Mouse (Mus musculus): ENCODE measurements at regions not wholly inside any gene's neighbourhood (a gene's known extent, or its start where the extent isn't known, plus 50 kb on each side); places are given as distances from the start of the nearest gene placed in this dataset.

- WGBS, result 73% methylated on average over 5 of the region's 5 CpGs
- Histone ChIP-seq H3K36me3 (ENCODE audit: insufficient read depth, low read length) (no peaks in the 10 kb centered on the region), H3K9me3 (ENCODE audit: low read length) (no peaks in the 10 kb centered on the region), H3K4me2 (ENCODE audit: low read depth, low read length) (no peak overlapping the region), H3K4me1 (ENCODE audit: insufficient read depth, low read length) (no peaks in the 10 kb centered on the region), H3K27ac (no peak overlapping the region), H3K9ac (replicated peaks; ENCODE audit: low read length) (no peak overlapping the region), H3K27me3 (ENCODE audit: insufficient read depth, low read length) (no peaks in the 10 kb centered on the region), H3K4me3 (ENCODE audit: low read length) (no peak overlapping the region)
- TF ChIP-seq CTCF (IDR thresholded peaks at IDR 0.05; ENCODE audit: low read depth), result no peak
- DNase-seq (ENCODE audit: low spot score), result no peak
- ATAC-seq, result no peak
Measured at GRCm38 (mm10) chr15:33906727-33907479, 450.8 kb downstream of the 9430069I07Rik start.

DNA sequence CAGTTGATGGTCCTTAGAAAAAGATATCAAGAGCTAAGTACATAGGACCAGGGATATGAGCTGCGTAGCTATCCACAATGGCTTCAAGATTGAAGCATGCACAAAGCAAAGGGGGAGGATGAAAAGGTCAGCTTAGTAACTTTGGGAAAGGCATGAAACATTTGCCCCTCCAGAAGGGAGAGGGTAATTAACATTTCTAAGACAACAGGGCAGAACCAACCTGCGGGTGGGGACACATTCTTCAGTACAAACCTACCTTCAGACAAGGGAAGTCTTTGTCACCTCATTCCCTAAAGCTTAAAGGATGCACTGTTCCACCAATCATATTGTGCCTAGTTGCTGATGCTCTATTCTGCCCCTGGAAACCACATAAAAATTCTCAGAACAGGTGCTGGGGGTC, 461.6 kb downstream of the 9430069I07Rik start:
- no peak for ATAC-seq
- H3K9ac ChIP-seq (replicated peaks; ENCODE audit: low read length), result no peak overlapping the region
- H3K27me3 ChIP-seq (ENCODE audit: insufficient read depth, low read length), result no peaks in the 10 kb centered on the region
- no peak for DNase-seq (ENCODE audit: low spot score)
- WGBS, result 82% methylated on average over 2 of the region's 2 CpGs
- no peaks in the 10 kb centered on the region for H3K4me1 ChIP-seq (ENCODE audit: insufficient read depth, low read length)
- TF ChIP-seq CTCF (IDR thresholded peaks at IDR 0.05; ENCODE audit: low read depth), result no peak
- H3K4me3 ChIP-seq (ENCODE audit: low read length), result no peak overlapping the region
- H3K36me3 ChIP-seq (ENCODE audit: insufficient read depth, low read length), result no peaks in the 10 kb centered on the region
- H3K27ac ChIP-seq, result no peak overlapping the region
- H3K9me3 ChIP-seq (ENCODE audit: low read length), result no peaks in the 10 kb centered on the region
- no peak overlapping the region for H3K4me2 ChIP-seq (ENCODE audit: low read depth, low read length)

- Histone ChIP-seq H3K36me3 (ENCODE audit: insufficient read depth, low read length) (no peaks in the 10 kb centered on the region), H3K9me3 (ENCODE audit: low read length) (no peaks in the 10 kb centered on the region), H3K9ac (replicated peaks; ENCODE audit: low read length) (no peak overlapping the region), H3K4me3 (ENCODE audit: low read length) (no peak overlapping the region), H3K27ac (no peak overlapping the region), H3K4me2 (ENCODE audit: low read depth, low read length) (no peak overlapping the region), H3K27me3 (ENCODE audit: insufficient read depth, low read length) (no peaks in the 10 kb centered on the region), H3K4me1 (ENCODE audit: insufficient read depth, low read length) (no peaks in the 10 kb centered on the region)
- ATAC-seq (no peak), DNase-seq (ENCODE audit: low spot score) (no peak)
- no peak for TF ChIP-seq CTCF (IDR thresholded peaks at IDR 0.05; ENCODE audit: low read depth)
- 80% methylated on average over 4 of the region's 4 CpGs for WGBS
Measured at GRCm38 (mm10) chr15:33890606-33891005, 467.1 kb downstream of the 9430069I07Rik start.

- Histone ChIP-seq H3K4me1 (ENCODE audit: insufficient read depth, low read length) (no peaks in the 10 kb centered on the region), H3K36me3 (ENCODE audit: insufficient read depth, low read length) (no peaks in the 10 kb centered on the region), H3K4me2 (ENCODE audit: low read depth, low read length) (no peak overlapping the region), H3K9me3 (ENCODE audit: low read length) (no peaks in the 10 kb centered on the region), H3K27me3 (ENCODE audit: insufficient read depth, low read length) (no peaks in the 10 kb centered on the region), H3K4me3 (ENCODE audit: low read length) (no peak overlapping the region), H3K27ac (no peak overlapping the region), H3K9ac (replicated peaks; ENCODE audit: low read length) (no peak overlapping the region)
- no peak for ATAC-seq
- 90% methylated on average over 1 of the region's 1 CpGs for WGBS
- TF ChIP-seq CTCF (IDR thresholded peaks at IDR 0.05; ENCODE audit: low read depth), result no peak
- DNase-seq (ENCODE audit: low spot score), result no peak
Measured at GRCm38 (mm10) chr15:33888865-33889368, 468.8 kb downstream of the 9430069I07Rik start.

DNA sequence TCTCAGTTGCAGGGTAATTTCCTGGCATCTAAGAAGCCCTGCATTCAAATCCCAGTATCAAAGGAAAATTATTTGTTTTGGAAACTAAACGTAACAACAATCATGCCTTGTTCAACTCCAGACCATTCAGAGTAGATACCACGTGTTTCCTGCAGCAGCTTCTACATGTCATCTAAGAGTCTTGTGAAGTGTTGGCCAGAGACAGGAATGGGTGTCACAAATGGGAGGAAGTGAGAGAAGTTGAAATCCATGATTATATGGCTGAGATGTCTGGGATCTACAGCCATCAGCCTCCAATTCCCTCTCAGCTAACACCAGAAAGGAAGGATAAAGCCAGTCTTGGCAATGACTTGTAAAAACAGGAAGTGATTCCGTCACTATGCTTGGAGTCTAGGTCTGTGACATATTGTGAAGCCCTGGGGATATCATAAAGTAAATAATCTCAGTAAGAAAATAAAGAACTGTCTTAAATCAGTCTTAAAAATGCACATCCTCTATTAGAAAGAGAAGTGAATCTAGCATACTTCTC, 495.4 kb downstream of the 9430069I07Rik start:
- no peaks in the 10 kb centered on the region for H3K9me3 ChIP-seq (ENCODE audit: low read length)
- H3K4me3 ChIP-seq (ENCODE audit: low read length), result no peak overlapping the region
- H3K27ac ChIP-seq, result no peak overlapping the region
- no peaks in the 10 kb centered on the region for H3K27me3 ChIP-seq (ENCODE audit: insufficient read depth, low read length)
- H3K36me3 ChIP-seq (ENCODE audit: insufficient read depth, low read length), result no peaks in the 10 kb centered on the region
- no peak for TF ChIP-seq CTCF (IDR thresholded peaks at IDR 0.05; ENCODE audit: low read depth)
- H3K4me2 ChIP-seq (ENCODE audit: low read depth, low read length), result no peak overlapping the region
- WGBS, result 71% methylated on average over 3 of the region's 3 CpGs
- H3K9ac ChIP-seq (replicated peaks; ENCODE audit: low read length), result no peak overlapping the region
- ATAC-seq (no peak), DNase-seq (ENCODE audit: low spot score) (no peak)
- H3K4me1 ChIP-seq (ENCODE audit: insufficient read depth, low read length), result no peaks in the 10 kb centered on the region

DNA sequence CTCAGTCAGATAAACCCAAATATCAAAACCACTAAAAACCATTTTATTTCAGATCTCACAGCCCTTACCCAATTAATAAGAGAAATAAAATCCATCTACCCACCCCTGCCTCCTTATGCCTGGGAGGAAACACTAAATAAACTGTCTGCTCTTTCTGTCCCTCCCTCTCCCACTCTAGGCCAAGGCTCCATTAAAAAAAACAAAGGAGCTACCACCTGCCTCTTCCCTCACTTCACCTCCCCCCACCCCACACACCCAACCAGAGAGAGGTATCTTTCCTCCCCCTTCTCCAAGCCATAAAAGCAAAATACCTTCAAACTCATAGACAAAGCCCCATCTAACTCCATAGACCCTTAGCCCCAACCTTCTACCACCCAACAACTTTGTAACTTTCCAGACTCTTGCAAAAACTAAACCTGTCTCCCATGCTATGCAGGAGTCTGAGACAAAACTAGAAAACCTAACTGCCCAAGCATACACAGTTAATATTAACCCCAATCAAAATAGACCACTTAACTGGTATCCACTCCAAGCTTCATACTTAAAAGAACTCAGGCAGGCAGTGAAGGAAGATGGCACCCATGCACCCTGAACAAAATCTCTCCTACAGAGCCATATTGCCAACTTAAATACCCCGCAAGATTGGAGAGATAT, 532.1 kb downstream of the 9430069I07Rik start:
- TF ChIP-seq CTCF (IDR thresholded peaks at IDR 0.05; ENCODE audit: low read depth), result no peak
- Histone ChIP-seq H3K9ac (replicated peaks; ENCODE audit: low read length) (no peak overlapping the region), H3K27ac (no peak overlapping the region), H3K4me2 (ENCODE audit: low read depth, low read length) (no peak overlapping the region), H3K4me3 (ENCODE audit: low read length) (no peak overlapping the region), H3K36me3 (ENCODE audit: insufficient read depth, low read length) (no peaks in the 10 kb centered on the region), H3K27me3 (ENCODE audit: insufficient read depth, low read length) (no peaks in the 10 kb centered on the region), H3K9me3 (ENCODE audit: low read length) (no peaks in the 10 kb centered on the region), H3K4me1 (ENCODE audit: insufficient read depth, low read length) (no peaks in the 10 kb centered on the region)
- DNase-seq (ENCODE audit: low spot score) (no peak), ATAC-seq (no peak)
- 85% methylated on average over 1 of the region's 1 CpGs for whole genome bisulfite sequencing

GRCm38 (mm10) chr15:33824826-33825225, 532.8 kb downstream of the 9430069I07Rik start:
- ATAC-seq (no peak), DNase-seq (ENCODE audit: low spot score) (no peak)
- H3K9me3 ChIP-seq (ENCODE audit: low read length), result no peaks in the 10 kb centered on the region
- TF ChIP-seq CTCF (IDR thresholded peaks at IDR 0.05; ENCODE audit: low read depth), result no peak
- no peak overlapping the region for H3K27ac ChIP-seq
- no peaks in the 10 kb centered on the region for H3K27me3 ChIP-seq (ENCODE audit: insufficient read depth, low read length)
- no peak overlapping the region for H3K9ac ChIP-seq (replicated peaks; ENCODE audit: low read length)
- no peaks in the 10 kb centered on the region for H3K36me3 ChIP-seq (ENCODE audit: insufficient read depth, low read length)
- 90% methylated on average over 3 of the region's 3 CpGs for WGBS
- no peaks in the 10 kb centered on the region for H3K4me1 ChIP-seq (ENCODE audit: insufficient read depth, low read length)
- no peak overlapping the region for H3K4me2 ChIP-seq (ENCODE audit: low read depth, low read length)
- H3K4me3 ChIP-seq (ENCODE audit: low read length), result no peak overlapping the region

Measured in hindbrain, postnatal 0 days (tissue).